Mouse (Mus musculus) retina, adult 2 months (tissue): ENCODE data around the gene Sspn.
A peak's percentile ranks its signal among the peaks of the same experiment; 100 is the strongest.

Experiments
- DNase-seq: peaks from one replicate; pipeline ENCODE4 v3.0.0-alpha.2; 2012; ENCODE audit warnings: low read depth, low spot score

The Sspn gene

DNA sequence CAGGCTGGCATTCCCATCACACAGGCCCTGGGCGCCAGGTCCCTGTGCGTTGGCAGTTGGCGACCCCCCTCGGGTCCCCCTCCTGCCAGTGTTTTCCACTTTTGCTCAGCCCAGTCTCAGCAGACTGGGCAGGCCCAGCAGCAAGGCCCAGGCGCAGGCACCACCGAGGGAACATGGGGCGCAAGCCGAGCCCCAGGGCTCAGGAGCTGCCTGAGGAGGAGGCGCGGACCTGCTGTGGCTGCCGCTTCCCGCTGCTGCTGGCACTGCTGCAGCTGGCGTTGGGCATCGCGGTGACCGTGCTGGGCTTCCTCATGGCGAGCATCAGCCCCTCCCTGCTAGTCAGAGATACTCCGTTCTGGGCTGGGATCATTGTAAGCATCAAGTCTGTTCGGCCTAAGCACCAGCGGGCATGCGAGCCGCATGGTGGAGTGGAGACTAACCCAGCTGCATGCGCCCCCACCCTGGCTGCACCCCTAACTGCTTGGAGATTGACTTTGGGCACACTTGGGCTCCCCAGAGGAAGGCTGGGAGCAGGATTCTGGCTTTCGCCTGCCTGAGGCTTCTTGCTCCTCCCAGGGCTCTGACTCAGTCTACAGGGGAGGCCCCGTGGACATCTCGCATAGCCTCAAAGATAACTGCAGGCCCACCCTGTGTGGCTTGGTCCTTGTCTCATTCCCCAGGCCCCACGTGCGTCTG lies 2.7 kb downstream of the Sspn start:
- no peak for DNase-seq

DNA sequence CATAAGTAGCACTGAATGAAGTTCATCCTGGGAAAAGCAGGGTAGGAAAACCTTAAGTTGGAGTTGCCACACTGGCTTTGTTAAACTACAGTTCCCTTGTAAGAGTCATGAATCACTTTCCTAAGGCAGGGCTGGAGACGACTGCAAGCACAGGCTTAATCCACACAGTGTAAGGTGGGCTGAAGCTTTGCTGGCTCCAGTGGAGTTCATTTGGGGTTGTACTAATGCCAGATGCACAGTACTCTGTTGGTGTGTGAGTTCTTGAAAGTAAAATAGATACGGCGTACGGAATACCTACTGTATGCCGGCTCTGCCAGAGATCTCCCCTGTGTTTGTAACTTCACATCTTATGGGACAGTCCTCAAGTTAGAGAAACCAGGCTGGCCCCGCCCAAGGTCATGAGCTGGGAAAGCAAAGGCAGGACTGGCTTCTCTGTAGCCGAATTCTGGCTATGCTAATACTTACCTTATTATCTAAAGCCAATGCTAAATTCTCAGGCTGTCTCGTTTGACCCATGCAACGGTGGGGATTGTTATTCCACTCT lies 3.3 kb downstream of the Sspn start:
- DNase-seq = no peak

DNA sequence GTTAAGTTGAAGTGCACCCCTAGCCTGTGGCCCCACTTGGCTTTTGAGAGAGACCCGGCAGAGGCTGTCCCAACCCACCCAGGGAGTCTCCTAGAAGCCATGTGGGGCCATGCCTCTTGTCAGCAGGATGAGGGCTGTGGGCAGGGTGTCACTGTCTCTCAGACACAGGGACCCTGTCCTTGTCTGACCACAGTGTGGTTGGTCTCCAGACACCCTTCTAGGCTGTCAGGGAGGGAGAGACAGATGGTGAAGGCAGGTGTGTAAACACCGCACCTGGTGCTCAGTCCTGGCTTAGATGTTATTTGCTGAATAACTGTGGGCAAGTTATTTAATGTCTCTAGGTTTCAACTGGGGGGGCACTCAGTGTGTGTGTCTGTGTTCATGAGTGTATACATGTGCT lies 4.5 kb downstream of the Sspn start:
- no peak for DNase-seq

DNA sequence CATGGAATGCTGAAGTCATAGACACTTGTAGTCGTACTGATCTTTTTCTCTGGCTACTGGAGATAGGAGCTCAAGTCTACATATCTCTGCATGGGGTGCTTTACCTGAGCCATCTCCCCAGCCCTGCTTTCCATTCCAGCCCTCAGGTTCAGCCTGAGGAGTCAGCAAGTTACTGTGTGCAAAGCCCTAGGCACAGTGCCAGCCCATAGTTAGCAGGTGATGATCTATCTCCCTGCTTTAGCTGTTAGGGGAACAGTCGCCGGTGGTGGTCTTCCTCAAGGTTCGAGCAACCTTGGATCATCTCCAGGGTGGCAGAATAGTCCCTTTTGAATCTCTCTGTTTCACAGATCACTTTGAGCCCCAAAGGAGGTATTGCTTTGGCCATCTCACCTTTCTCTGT lies 5.1 kb downstream of the Sspn start:
- no peak for DNase-seq

DNA sequence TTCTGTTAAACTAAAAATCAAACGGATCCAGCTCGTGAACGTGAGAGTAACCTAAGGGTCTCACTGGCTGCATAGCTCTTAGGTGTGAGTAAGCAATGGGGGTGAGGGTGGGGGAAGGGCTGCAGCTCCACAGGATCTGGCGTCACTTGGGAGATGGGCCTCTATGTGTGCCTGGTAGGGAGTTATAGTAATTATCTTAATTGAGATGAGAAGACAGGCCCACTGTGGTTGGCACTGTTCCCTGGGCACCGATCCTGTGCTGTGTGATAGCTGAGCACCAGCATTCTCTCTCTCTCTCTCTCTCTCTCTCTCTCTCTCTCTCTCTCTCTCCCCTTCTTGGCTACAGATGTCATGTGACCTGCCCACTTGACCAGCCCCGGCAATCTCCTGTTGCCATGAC lies 9.4 kb downstream of the Sspn start:
- no peak for DNase-seq

DNA sequence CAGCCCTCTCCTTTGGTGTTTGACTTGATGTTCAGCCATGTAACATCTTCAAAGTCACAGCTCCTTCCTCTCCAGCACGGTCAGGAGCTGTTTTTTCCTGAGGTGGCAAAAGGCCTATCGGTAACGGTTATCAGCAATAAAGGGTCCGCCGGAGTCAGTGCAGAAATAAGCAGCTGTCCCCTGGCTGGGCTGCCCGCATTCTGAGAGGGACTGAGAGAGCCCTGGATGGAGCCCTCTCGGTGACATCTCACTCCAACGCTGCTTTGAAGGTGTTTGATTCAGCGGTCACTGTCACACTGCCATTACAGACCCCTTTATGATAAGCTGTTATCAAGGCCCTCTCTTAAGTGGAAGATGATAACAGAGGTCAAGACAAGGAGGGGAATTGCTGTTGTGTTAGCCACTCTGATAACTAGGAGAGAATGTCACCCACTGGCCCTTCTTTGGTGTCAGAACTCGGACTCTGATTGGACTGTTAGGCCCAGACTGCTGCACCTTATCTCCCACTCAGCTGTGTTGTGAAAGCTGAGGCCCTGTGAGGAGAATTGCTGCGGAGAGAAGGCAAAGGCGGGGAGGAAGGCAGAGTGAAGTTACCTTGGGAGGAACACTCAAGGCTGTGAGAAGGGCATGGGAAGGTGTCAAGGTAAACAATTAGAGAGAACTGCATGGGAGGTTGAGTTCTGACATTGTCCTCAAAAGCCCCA lies 11.0 kb downstream of the Sspn start:
- no peak for DNase-seq

DNA sequence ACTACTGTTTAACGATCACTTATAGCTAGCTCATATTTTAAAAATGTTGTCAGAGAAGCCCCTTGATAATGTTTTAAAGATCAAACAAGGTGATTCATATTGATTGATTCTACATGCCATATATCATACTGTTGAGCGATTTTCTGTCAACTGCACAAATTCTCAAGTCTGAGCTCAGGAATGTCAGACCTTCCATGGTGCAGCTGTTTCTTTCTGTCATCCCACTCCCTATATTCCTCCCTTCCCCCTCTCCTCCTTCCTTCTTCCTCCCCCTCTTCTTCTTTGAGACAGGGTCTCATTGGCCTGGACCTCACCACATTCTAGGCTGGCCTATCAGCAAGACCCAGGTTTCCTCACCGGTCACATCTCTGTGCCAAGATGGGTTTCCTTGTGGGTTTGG lies 12.0 kb downstream of the Sspn start:
- DNase-seq = no peak

DNA sequence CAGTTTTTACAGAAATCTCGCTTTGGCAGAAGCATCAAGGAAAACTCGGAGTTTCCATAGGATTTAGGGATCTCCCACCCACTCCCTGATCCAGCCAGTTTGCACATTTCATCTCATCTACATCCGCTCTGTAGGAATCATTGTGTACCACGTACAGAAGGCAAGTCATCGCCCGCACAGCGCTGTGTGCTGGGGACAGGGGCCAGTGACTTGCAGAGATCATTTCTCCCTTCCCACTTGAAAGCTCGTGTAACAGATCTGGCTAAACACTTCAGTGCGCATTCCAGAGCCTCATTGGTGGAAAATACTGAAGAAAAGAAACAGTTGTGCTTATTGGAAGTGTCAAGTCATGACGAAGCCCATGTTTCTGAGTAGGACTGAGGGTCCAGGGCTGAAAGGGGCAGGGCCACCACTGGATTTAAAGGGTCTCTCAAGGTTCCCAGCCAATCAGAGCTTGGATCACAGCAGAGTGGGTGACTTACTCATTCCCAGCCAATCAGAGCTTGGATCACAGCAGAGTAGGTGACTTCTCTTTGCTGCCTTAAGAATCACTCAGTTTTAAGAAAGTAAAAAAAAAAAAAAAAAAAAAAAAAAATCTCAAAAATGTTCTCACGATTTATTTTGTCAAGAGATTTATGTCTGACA lies 14.4 kb downstream of the Sspn start:
- no peak for DNase-seq

DNA sequence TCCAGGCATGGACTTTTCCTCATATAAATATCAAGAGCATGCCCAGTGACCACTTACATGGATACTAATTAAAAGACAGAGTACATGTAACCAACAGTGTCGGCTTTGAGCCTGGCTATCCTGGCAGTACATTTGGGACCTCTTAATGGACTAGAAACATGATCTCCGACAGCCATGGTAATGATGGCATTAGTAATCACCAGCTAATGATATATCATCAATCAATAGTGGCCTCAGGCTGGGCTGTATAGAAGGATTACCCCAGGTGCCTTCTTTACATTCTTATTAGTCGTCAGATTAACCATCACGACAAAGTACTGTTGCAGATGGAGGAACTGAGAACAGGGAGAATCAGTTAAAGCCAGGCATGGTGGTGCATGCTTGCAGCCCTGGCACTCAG lies 17.6 kb downstream of the Sspn start:
- no peak for DNase-seq

DNA sequence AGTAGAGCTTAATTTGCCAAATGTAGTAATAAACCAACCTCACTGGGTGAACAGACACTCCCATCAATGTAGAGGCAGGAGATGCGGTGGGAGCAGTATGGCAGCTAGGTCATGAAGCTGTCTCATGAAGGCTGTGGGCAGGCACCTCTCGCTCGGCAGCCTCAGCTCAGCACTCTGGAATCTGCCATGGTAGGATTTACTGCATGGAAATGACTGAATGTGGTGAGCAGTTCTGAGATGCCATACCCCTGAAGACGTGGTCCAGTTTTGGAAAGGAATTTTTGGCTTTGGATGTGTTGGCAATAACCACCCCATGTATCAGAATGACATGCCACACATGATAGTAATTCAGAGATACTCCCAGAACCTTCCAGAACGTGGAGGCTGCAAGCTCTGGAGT lies 19.2 kb downstream of the Sspn start:
- no peak for DNase-seq

DNA sequence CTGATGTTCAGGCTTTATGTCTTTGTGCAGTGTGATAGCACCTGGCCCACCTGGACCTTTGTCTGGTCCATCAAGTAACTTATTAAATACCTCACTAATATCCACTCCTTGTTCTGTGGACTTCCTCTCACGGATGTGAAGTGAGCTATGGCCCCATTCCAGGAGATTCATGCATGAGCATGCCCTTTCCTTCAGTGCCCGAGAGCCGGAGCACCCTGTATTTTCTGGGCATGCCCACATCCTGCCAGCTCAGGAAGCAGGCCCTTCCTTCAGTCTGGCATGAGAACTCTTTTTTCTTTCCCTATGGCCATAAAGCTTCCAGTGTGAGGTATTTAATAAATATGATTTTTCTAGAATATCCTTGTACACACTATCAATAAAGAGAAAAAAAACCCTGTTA lies 21.2 kb downstream of the Sspn start:
- no peak for DNase-seq

DNA sequence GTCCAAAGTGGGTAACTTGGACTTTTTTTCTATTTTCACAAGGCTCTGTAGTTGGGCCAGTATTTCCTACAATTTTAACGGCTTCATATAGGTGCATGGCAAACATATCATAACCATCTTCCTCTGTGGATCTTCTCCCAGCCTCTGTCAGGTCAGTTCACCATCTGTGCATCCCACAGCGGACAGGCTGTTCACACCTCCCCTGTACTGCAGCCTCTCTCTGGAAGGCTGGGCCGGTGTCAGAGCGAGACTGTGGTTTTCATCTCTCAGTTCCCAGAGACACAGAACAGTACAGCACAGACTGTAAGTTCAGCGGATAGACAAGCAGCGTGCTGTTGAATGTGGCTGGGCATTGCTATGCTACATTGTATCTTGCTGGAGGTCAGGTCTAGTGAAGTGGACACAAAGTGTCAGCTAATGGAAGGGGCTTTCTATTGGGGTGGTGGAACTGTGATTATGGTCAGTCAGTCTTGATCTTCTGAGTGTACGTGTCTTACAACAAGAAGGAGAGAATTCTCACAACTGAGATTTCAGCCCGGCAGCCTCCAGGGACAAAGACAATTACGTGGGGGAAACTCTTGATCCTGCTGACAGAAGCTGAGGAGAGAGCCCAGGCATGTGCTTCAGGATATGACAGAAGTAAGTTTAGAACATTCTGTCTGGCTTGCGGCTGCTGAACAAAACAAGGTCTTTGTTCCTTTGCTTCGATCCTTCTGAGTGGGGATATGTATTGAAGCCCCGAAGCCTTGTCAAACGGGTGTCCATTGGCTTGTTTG lies 21.9 kb downstream of the Sspn start:
- DNase-seq = no peak

DNA sequence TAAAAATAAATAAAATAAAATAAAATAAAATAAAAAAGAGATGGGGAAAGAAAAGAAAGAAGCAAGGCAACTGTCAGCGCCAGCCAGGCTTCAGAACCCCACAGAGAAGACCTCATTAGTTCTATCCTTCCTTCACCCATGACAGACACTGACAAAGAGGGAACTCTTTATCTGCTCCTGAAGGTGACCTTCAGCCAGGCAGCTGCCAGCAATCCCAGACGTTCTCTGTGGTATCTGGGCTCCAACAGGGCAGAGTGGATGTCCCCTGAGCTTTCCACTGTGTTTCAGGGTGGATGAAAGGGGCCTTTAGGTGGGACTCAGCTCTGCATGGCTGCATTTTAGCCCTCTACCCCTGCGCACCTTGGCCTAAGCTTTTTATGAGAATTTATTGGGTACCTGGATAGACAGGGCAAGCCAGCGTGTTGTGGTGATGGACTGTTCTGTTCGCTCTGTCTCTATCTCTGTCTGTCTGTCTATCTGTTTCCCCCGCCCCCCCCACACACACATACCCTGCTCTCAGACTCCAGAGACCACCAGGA lies 26.1 kb downstream of the Sspn start:
- DNase-seq = no peak

DNA sequence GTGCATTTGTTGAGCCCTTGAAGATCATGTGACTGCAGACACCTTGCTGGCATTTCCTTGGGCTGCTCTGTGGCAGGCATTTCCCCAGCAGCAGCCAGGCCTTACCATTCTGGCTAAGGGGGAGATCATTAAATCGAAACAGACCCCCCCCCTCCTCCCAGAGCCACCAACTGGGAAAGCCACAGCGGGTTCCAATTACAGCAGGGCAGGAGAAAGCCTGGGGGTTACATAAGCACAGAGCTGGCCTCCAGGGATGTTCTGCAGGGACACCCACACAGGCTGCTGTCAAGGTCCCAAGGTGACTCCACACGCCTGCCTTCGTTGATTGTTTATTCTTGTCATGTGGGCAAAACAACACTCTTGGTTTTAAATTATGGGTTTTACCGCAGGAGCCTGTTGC lies 26.6 kb downstream of the Sspn start:
- DNase-seq = no peak

DNA sequence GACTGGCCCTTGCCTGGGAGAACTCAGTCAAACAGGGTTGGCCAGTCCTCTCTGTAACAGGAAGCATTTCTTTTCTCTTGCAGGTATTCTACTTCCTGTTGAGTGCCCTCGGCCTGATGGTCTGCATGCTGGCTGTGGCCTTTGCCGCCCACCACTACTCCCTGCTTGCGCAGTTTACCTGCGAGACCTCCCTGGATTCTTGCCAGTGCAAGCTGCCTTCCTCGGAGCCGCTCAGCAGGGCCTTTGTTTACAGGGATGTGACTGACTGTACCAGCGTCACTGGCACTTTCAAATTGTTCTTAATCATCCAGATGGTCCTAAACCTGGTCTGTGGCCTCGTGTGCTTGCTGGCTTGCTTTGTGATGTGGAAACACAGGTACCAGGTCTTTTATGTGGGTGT lies 29.6 kb downstream of the Sspn start:
- DNase-seq = no peak

DNA sequence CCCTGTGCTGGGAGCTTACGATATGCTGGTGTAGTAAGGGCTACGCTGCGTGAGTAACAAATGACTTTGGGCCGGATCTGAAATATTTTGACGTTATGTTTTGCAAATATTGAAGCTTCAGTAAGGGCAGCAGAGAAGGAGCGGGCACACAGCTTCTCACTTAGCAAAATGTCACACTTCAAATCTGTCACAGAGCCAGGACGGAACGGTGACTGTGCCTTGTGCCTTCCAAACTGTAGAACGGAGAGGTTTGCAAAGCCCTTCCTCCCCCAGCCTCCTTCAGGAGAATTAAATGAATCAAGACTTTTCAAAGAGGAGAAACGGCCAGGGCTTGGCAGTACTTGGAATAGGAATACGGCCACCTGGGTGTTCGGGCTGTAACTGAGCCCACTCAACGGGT lies 32.5 kb downstream of the Sspn start:
- DNase-seq = no peak

DNA sequence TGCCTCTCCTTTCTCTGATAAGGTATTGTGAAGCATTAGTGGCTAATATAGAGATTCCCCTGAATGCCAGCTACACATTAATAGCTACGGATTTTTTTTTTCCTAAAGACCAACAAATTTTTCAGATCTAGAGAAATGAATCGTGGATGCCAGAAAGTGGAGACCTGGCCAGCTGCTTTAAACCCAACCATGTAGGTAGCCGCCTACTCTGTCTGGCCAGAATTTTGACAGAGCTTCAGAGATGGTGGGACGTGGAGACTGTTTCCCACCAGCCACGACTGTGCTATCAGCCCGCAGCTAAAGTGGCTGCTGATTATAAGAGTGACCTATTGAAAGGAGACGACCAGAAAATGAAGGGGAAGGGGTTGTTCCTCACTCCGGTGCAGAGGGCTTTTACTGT lies 36.3 kb downstream of the Sspn start:
- DNase-seq = no peak

DNA sequence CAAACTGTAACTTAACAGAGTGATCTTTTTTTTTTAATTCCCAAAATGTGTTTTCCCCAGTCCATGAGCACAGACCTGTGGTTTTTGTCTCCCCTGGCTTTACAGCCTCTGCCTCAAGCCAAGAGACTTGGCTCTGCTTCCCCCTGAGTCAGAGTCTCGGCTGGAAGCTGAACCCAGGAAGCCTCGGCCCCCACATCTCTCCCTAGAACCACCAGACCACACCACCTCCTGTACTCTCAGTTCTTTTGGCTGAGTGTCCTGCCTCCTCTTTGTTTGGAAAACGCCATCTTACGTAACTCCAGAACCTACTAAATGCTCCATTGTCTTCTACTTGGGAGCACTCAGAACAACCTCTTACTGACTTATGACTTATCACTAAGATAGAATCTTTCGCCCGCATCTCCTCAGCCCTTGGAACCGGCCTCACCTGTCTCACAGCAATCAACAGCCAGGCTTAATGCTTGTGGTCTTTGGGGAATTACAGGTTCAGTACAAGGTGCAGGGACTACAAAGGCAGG lies 36.9 kb downstream of the Sspn start:
- DNase-seq = no peak

DNA sequence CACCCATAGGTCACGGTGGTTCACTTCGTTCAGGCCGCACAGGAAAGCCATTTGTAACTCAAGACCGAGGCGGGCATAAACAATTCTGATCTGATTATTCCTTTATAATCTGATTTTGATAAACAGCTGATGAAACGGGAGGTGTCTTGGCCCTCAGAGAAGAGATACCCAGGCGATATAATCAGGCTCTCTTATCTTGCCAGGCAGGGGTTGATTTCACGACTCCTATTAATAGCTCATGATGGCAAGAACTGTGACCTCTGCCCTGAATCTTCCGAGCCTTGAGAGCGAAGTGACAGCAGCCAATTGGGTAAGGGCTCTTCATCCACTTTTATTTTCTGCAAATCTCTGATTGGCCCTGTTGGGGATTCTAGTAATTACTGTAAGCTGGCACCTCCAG lies 37.4 kb downstream of the Sspn start:
- peak; percentile 9 for DNase-seq

DNA sequence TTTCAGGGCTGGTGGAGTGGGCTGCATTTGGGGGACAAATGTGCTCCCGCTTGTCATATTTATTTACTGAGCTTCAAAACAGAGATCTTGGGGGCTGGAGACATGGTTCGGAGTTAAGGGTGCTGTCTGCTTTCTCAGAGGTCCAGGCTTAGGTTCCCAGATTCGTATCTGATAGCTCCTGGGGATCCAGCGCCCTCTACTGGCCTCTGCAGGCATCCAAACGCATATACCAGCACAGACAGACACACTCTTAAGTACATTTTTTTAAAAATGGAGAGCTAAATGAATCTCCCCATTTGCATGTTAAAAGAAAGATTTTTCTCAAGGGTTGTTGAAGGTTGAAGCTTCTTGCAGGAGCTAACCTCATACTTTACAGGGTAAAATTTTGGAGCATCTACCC lies 38.1 kb downstream of the Sspn start:
- peak; percentile 15 for DNase-seq

DNA sequence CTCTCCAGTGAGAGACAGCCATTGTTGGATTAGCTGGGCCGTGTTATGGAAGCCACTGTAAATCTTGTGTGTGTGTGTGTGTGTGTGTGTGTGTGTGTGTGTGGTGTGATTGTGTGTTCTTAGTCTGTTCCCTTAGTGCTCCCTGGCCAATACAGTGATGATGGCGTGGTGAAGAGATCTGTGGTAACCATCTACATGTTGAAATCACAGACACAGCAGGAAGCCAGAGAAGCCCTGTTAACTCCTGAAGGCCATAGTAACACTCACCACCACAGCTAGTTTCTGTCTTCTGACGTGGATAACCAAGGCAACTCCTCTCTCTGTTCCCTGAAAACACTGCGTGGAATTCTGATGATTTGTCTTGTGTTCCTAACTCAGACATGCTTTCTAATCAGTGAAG lies 40.7 kb downstream of the Sspn start:
- DNase-seq = no peak

DNA sequence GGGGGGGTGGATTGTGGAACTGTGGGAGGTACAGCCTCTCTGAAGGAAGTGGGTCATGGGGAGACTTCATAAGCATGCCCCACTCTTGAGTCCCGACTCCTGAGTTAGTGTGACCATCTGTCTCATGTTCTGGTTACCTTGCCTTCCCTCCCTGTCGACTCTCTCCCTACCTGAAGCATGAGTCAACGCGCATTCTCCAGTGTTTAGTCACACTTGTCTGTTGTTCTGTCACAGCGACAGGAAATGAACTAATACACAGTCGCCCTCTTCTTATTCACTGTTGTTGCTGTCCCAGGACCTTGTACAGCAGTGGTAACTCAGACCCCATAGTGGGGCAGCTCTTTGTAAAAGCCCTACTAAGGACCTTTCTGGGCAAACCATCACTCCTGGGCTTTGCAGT lies 41.4 kb downstream of the Sspn start:
- no peak for DNase-seq
